Mouse (Mus musculus) CD4-positive, CD25-positive, alpha-beta regulatory T cell, adult 2 months (primary cell): Measurements from ENCODE around the gene Gstt3.

ENCODE experiments used
- DNase-seq: peaks from one replicate; pipeline ENCODE4 v3.0.0-alpha.2; 2012; ENCODE audit warnings: low read depth, low spot score

Gstt3 gene

GRCm38 (mm10) chr10:75780769-75781578, at the start of gene Gstt3, which contains the start of gene Gm20441:
Gene Gstt3, minus strand, starts transcription at chr10:75781414.
Gene Gm20441, minus strand, starts transcription at chr10:75780954.
- DNase-seq = peak; percentile 38

DNA sequence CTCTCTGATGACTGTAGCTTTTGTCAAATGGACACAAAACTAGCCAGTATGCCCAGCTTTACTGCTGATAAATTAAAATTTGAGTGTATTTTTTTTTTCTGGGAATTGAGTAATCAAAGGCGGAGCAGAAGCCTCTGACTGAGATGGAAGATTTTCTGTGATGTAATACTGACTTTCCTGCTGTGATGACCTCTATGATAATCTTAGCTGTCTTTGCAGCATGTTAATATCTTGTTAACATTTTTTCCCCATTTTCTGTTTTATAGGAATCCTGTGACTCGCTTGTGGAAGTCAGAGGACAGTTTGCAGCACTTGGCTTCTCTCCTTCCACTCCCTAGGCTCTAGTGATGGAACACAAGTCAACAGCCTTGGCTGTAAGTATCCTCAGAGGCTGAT, 49.1 kb upstream of the Gstt3 start:
- DNase-seq = no peak

DNA sequence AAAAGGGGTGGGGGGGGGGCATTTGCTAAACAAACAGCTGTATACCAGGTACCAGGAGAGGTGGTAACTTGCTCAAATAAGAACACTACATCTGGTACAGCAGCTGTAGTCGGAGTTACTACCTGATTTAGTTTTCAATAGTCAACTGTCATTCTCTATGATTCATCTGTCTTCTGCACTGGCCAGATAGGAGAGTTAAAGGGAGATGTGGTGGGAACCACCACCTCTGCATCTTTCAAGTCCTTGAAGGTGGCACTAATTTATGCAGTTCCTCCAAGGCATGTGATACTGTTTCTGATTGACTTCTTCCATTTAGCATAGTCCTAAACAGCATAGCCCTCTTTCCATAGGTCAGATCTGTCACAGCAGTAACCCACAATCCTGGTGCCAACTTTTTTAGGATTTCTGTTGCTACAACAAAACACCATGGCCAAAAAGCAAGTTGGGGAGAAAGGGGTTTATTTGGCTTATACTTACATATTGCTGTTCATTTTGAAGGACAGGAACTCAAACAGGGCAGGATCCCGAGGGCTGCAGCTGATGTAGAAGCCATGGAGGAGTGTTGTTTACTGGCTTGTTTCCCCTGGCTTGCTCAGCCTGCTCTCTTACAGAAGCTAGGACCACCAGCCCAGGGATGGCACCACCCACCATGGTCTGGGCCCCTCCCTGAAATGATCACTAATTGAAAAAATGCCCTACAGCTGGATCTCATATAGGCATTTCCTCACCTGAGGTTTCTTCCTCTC, 48.5 kb upstream of the Gstt3 start:
- DNase-seq = no peak

GRCm38 (mm10) chr10:75828500-75828931, 47.3 kb upstream of the Gstt3 start:
- DNase-seq = no peak

DNA sequence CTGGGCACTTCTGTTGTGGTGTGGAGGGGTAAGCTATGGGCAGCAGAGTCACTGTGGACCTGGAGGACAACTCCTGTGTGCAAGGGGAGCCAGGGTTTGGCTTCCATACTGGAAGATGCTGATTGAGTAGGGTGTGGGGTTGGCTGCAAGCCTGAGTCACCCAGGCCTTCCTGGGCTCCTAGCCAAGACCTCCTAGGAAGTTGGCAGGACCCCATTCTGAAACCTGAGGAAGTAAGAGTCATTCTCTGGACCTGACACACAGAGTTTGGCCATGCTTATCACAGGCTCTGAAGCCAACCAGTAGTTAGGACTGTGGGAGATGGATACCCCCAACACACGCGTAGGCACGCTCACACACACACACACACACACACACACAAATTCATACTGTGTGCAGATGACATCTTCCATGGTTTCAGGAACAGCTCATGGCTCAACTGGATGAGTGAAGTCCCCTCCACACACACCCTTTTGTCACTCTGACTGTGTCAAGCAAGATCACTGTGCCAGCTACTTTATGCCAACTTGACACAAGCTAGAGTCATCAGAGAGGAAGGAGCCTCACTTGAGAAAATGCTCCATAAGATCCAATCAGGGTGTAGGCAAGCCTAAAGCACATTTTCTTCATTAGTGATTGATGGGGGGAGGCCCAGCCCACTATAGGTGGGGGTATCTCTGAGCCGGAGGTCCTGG, 46.6 kb upstream of the Gstt3 start:
- DNase-seq = no peak

GRCm38 (mm10) chr10:75824530-75824929, 43.3 kb upstream of the Gstt3 start:
- DNase-seq = no peak

DNA sequence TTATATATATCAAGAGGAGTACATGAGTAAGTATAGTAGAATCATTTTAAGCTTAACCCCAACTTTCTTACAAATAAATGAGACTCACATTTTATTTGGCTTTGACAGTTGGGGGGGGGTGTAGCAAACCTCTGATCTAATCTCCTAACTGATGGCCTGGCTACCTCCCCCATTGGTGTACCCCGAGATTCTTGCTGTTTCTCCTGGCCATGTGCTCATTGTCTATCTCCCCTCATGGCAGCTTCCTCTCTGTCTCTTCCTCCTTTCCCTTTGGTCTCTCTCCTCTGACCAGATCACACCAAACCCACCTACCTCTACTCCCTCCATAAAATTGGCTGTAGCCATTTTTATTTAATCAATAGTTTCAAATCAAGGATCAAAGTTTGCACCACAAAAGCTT, 42.6 kb upstream of the Gstt3 start:
- no peak for DNase-seq

- no peak for DNase-seq
Measured at GRCm38 (mm10) chr10:75822443-75822842, 41.2 kb upstream of the Gstt3 start, which contains the start of gene Gstt4. Gene Gstt4, minus strand, starts transcription at chr10:75822543.

DNA sequence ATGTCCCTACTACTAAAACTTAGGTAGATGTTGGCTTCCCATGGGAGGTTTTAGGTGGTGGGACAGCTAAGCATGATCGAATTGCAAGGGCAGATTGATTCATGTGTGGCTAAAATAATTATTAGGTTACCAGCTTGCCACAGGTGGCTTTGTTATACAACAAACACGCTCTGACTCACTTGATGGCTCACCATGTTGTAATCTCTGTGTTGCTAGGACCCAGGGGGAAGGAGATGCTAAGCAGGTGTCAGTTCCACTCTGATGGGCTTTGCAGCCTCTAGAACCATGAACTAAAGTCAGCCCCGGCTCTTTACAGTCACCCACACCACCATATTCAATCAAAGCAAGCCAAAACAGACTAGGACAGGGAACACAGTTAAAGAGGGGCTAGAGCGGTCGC, 38.7 kb upstream of the Gstt3 start:
- no peak for DNase-seq

DNA sequence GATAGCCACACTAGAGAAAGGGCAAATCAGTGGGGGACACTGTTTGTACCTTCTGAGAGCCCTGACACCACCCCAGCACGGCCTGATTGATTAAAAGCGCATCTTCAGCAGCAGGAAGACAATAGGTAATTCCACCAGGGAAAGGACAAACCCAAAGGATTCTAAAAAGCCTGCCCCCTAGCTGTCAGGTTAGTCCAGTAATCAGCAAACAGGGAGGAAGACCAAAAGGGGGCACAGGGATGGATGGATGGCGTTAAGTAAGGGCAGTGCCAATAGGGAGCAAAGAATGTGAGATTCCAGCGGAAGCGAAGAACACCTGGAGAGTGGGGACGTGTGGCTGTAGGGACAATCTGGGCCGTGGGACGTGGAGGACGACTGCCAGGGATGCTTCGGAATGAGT, 37.4 kb upstream of the Gstt3 start:
- no peak for DNase-seq

- DNase-seq = no peak
Measured at GRCm38 (mm10) chr10:75804217-75804616, 23.0 kb upstream of the Gstt3 start.

GRCm38 (mm10) chr10:75798176-75798696, 17.0 kb upstream of the Gstt3 start, which contains the start of gene Gstt1:
Gene Gstt1, minus strand, starts transcription at chr10:75798584.
- peak; percentile 30 for DNase-seq

- peak; percentile 50 for DNase-seq
Measured at GRCm38 (mm10) chr10:75797619-75798175, 16.5 kb upstream of the Gstt3 start.

DNA sequence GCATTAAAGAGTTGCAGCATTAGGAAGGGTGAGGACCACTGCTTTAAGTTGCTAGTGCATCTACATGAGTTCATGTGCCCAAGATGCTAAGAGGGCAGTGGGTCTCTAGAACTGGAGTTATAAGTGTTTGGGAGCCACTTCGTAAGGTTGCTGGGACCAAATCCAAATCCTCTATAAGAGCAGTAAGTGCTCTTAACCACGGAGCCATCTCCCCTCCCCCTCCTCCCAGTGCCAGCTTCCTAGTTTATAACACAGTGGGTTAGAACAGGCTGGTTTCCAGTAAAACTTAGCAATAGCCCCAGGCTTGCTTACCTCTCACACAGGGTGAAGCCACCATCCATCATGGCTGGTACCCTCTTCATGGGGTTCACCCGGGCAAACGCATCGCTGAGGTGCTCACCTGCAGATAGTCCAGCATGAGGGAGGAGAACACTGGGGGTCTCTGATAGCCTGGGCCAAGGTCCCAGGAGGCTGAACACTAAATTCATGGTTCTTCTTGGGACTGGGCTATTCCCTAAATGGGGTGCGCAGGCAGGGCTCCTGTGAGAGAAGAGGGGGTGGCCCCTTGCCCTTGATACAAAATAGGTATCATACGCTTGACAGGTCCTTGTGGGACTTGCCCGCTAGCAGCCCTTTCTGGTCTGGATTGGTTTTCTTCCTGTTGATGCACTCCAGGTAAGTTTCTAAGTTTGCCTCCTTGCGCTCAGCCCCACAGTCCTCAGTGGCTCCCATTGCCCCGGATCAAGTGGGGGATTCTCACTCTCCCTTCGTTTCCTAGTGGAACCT, 15.7 kb upstream of the Gstt3 start:
- no peak for DNase-seq

- no peak for DNase-seq
Measured at GRCm38 (mm10) chr10:75794880-75795279, 13.7 kb upstream of the Gstt3 start.

- DNase-seq = peak; percentile 52
Measured at GRCm38 (mm10) chr10:75790773-75791172, 9.6 kb upstream of the Gstt3 start.

GRCm38 (mm10) chr10:75789841-75790240, 8.6 kb upstream of the Gstt3 start:
- DNase-seq = no peak

DNA sequence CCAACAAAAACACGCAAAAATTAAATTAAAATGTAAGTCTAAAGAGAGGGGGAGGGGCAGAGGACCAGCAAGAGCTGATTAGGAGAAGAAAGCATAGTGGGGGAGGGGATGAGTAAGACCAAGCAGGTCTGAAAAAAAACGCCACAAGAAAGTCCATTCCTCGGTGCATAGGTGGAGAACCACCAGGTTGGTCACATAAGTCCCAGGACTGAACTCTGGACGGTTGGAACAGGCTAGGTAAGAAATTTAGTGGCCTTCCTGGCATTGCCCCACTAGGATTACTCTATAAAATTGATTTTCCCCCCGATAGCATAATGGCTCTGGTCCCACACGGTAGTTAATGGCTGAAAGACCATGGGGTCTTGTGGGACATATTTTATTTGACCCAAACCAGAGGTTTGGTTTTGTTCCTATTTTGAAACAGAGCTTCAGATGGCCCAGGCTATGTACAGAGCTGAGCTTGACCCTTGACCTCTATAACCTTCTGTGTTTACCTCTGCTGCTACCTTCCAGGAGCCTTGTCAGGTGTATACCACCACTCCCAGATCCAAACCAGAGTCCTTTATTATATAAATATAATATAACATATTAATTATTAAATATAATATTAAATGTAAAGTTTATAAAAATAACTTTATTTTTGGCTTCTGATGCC, 8.0 kb upstream of the Gstt3 start:
- DNase-seq = no peak

GRCm38 (mm10) chr10:75788277-75788676, 7.1 kb upstream of the Gstt3 start:
- no peak for DNase-seq

DNA sequence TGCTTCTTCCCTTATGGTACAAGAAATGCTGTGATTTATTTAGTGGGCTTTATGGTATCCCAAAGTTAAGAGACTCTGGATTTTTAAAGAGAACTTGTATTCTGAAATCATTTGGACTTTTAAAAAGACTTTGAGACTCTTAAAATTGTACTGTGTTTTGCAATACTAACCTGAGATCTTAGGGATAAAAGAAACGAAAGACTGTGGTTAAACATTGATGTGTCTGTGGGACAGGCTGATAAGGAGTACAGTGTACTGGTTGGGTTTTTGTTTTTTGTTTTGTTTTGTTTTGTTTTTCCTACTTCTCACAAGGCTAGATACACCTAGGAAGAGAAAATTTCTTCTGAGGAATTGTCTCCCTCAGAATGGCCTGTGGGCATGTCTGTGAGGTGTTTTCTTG, 4.2 kb upstream of the Gstt3 start:
- DNase-seq = no peak
